Mouse (Mus musculus) lung, postnatal 0 days (tissue): Measurements from ENCODE around the gene Gm10644.

Experiments used
- CTCF ChIP-seq: IDR thresholded peaks from 2 replicates; pipeline ENCODE4 v1.5.1; 2016; ENCODE audit warnings: antibody characterized with exemption, mild to moderate bottlenecking
- EP300 ChIP-seq: IDR thresholded peaks from 2 replicates; pipeline ENCODE4 v1.6.1; 2016; ENCODE audit warnings: antibody characterized with exemption, mild to moderate bottlenecking, control low read depth

- TF ChIP-seq CTCF: no peak
- TF ChIP-seq EP300: no peak
Measured at GRCm38 (mm10) chr8:83935435-83935834, 19.6 kb downstream of the Gm10644 start.
